Mouse (Mus musculus): Measurements from ENCODE around the gene Prkn. TPM values are rescaled to one million over a fixed set of nuclear protein-coding genes. Genes with fewer than 3 reads are reported as not detected.
A peak's percentile ranks its signal among the peaks of the same experiment; 100 is the strongest.

The Prkn gene
- total RNA-seq, 1 experiment: 1.7 TPM

- DNase-seq (ENCODE audit: low read depth, low spot score): no peak
- Histone ChIP-seq H3K9me3 (ENCODE audit: control insufficient read depth, insufficient read depth, low read depth, low read length) (no peaks in the 10 kb centered on the region), H3K9ac (ENCODE audit: insufficient read depth, low read depth, low read length, poor library complexity, severe bottlenecking) (no peak overlapping the region), H3K4me1 (ENCODE audit: control insufficient read depth in 2 of 2, insufficient read depth in 2 of 2, low read length in 2 of 2, poor library complexity in 1 of 2) (no peaks in the 10 kb centered on the region), H3K4me3 (ENCODE audit: insufficient read depth in 1 of 2, low read depth in 1 of 2, low read length in 2 of 2, poor library complexity in 1 of 2, severe bottlenecking in 1 of 2) (no peak overlapping the region), H3K27ac (ENCODE audit: insufficient read depth, low read depth, low read length, poor library complexity, severe bottlenecking) (no peak overlapping the region), H3K36me3 (ENCODE audit: control insufficient read depth, insufficient read depth, low read length, poor library complexity, severe bottlenecking) (no peaks in the 10 kb centered on the region)
- no peak for TF ChIP-seq CHD2 (IDR thresholded peaks at IDR 0.05; ENCODE audit: low read depth, low read length)
- TF ChIP-seq HCFC1 (IDR thresholded peaks at IDR 0.05; ENCODE audit: borderline replicate concordance, insufficient read depth, low read length): no peak
- TF ChIP-seq MAFK (IDR thresholded peaks at IDR 0.05; ENCODE audit: insufficient read depth, low read depth, low read length): no peak
- no peak for TF ChIP-seq ZC3H11A (IDR thresholded peaks at IDR 0.05; ENCODE audit: borderline replicate concordance, low read depth, low read length)
- TF ChIP-seq ZNF384 (IDR thresholded peaks at IDR 0.05; ENCODE audit: low read depth, low read length): no peak
- in situ Hi-C loops (cut with MboI; ENCODE audit: low sequenced_read_pairs in 2 of 2, unreplicated experiment in 2 of 2): no loop called here
Observed at GRCm38 (mm10) chr17:10987040-10987439, 146.9 kb downstream of the Prkn start.

GRCm38 (mm10) chr17:10997291-10997690, 157.1 kb downstream of the Prkn start:
- TF ChIP-seq HCFC1 (IDR thresholded peaks at IDR 0.05; ENCODE audit: borderline replicate concordance, insufficient read depth, low read length) (no peak), ZNF384 (IDR thresholded peaks at IDR 0.05; ENCODE audit: low read depth, low read length) (no peak), CHD2 (IDR thresholded peaks at IDR 0.05; ENCODE audit: low read depth, low read length) (no peak), ZC3H11A (IDR thresholded peaks at IDR 0.05; ENCODE audit: borderline replicate concordance, low read depth, low read length) (no peak), MAFK (IDR thresholded peaks at IDR 0.05; ENCODE audit: insufficient read depth, low read depth, low read length) (no peak)
- no peak for DNase-seq (ENCODE audit: low read depth, low spot score)
- in situ Hi-C loops (cut with MboI; ENCODE audit: low sequenced_read_pairs in 2 of 2, unreplicated experiment in 2 of 2): no loop called here
- no peaks in the 10 kb centered on the region for H3K9me3 ChIP-seq (ENCODE audit: control insufficient read depth, insufficient read depth, low read depth, low read length)
- H3K4me1 ChIP-seq (ENCODE audit: control insufficient read depth in 2 of 2, insufficient read depth in 2 of 2, low read length in 2 of 2, poor library complexity in 1 of 2): no peaks in the 10 kb centered on the region
- H3K9ac ChIP-seq (ENCODE audit: insufficient read depth, low read depth, low read length, poor library complexity, severe bottlenecking): no peak overlapping the region
- no peaks in the 10 kb centered on the region for H3K36me3 ChIP-seq (ENCODE audit: control insufficient read depth, insufficient read depth, low read length, poor library complexity, severe bottlenecking)
- no peak overlapping the region for H3K27ac ChIP-seq (ENCODE audit: insufficient read depth, low read depth, low read length, poor library complexity, severe bottlenecking)
- H3K4me3 ChIP-seq (ENCODE audit: insufficient read depth in 1 of 2, low read depth in 1 of 2, low read length in 2 of 2, poor library complexity in 1 of 2, severe bottlenecking in 1 of 2): no peak overlapping the region

GRCm38 (mm10) chr17:11023371-11023770, 183.2 kb downstream of the Prkn start:
- Histone ChIP-seq H3K9ac (ENCODE audit: insufficient read depth, low read depth, low read length, poor library complexity, severe bottlenecking) (no peak overlapping the region), H3K9me3 (ENCODE audit: control insufficient read depth, insufficient read depth, low read depth, low read length) (no peaks in the 10 kb centered on the region), H3K4me1 (ENCODE audit: control insufficient read depth in 2 of 2, insufficient read depth in 2 of 2, low read length in 2 of 2, poor library complexity in 1 of 2) (no peaks in the 10 kb centered on the region), H3K4me3 (ENCODE audit: insufficient read depth in 1 of 2, low read depth in 1 of 2, low read length in 2 of 2, poor library complexity in 1 of 2, severe bottlenecking in 1 of 2) (no peak overlapping the region), H3K27ac (ENCODE audit: insufficient read depth, low read depth, low read length, poor library complexity, severe bottlenecking) (no peak overlapping the region), H3K36me3 (ENCODE audit: control insufficient read depth, insufficient read depth, low read length, poor library complexity, severe bottlenecking) (no peaks in the 10 kb centered on the region)
- in situ Hi-C loops (cut with MboI; ENCODE audit: low sequenced_read_pairs in 2 of 2, unreplicated experiment in 2 of 2): no loop called here
- no peak for TF ChIP-seq ZC3H11A (IDR thresholded peaks at IDR 0.05; ENCODE audit: borderline replicate concordance, low read depth, low read length)
- no peak for TF ChIP-seq MAFK (IDR thresholded peaks at IDR 0.05; ENCODE audit: insufficient read depth, low read depth, low read length)
- no peak for TF ChIP-seq CHD2 (IDR thresholded peaks at IDR 0.05; ENCODE audit: low read depth, low read length)
- no peak for TF ChIP-seq ZNF384 (IDR thresholded peaks at IDR 0.05; ENCODE audit: low read depth, low read length)
- TF ChIP-seq HCFC1 (IDR thresholded peaks at IDR 0.05; ENCODE audit: borderline replicate concordance, insufficient read depth, low read length): no peak
- no peak for DNase-seq (ENCODE audit: low read depth, low spot score)

GRCm38 (mm10) chr17:11029348-11029747, 189.2 kb downstream of the Prkn start:
- in situ Hi-C loops (cut with MboI; ENCODE audit: low sequenced_read_pairs in 2 of 2, unreplicated experiment in 2 of 2): no loop called here
- Histone ChIP-seq H3K4me1 (ENCODE audit: control insufficient read depth in 2 of 2, insufficient read depth in 2 of 2, low read length in 2 of 2, poor library complexity in 1 of 2) (no peaks in the 10 kb centered on the region), H3K9ac (ENCODE audit: insufficient read depth, low read depth, low read length, poor library complexity, severe bottlenecking) (no peak overlapping the region), H3K4me3 (ENCODE audit: insufficient read depth in 1 of 2, low read depth in 1 of 2, low read length in 2 of 2, poor library complexity in 1 of 2, severe bottlenecking in 1 of 2) (no peak overlapping the region), H3K9me3 (ENCODE audit: control insufficient read depth, insufficient read depth, low read depth, low read length) (no peaks in the 10 kb centered on the region), H3K36me3 (ENCODE audit: control insufficient read depth, insufficient read depth, low read length, poor library complexity, severe bottlenecking) (no peaks in the 10 kb centered on the region), H3K27ac (ENCODE audit: insufficient read depth, low read depth, low read length, poor library complexity, severe bottlenecking) (no peak overlapping the region)
- peak; percentile 16 for DNase-seq (ENCODE audit: low read depth, low spot score)
- TF ChIP-seq ZC3H11A (IDR thresholded peaks at IDR 0.05; ENCODE audit: borderline replicate concordance, low read depth, low read length): peak; percentile 85
- no peak for TF ChIP-seq MAFK (IDR thresholded peaks at IDR 0.05; ENCODE audit: insufficient read depth, low read depth, low read length)

- Histone ChIP-seq H3K4me3 (ENCODE audit: insufficient read depth in 1 of 2, low read depth in 1 of 2, low read length in 2 of 2, poor library complexity in 1 of 2, severe bottlenecking in 1 of 2) (no peak overlapping the region), H3K9me3 (ENCODE audit: control insufficient read depth, insufficient read depth, low read depth, low read length) (no peaks in the 10 kb centered on the region), H3K36me3 (ENCODE audit: control insufficient read depth, insufficient read depth, low read length, poor library complexity, severe bottlenecking) (no peaks in the 10 kb centered on the region), H3K27ac (ENCODE audit: insufficient read depth, low read depth, low read length, poor library complexity, severe bottlenecking) (no peak overlapping the region), H3K9ac (ENCODE audit: insufficient read depth, low read depth, low read length, poor library complexity, severe bottlenecking) (no peak overlapping the region), H3K4me1 (ENCODE audit: control insufficient read depth in 2 of 2, insufficient read depth in 2 of 2, low read length in 2 of 2, poor library complexity in 1 of 2) (no peaks in the 10 kb centered on the region)
- DNase-seq (ENCODE audit: low read depth, low spot score): no peak
- no peak for TF ChIP-seq CHD2 (IDR thresholded peaks at IDR 0.05; ENCODE audit: low read depth, low read length)
- no peak for TF ChIP-seq HCFC1 (IDR thresholded peaks at IDR 0.05; ENCODE audit: borderline replicate concordance, insufficient read depth, low read length)
- TF ChIP-seq MAFK (IDR thresholded peaks at IDR 0.05; ENCODE audit: insufficient read depth, low read depth, low read length): no peak
- TF ChIP-seq ZNF384 (IDR thresholded peaks at IDR 0.05; ENCODE audit: low read depth, low read length): no peak
- TF ChIP-seq ZC3H11A (IDR thresholded peaks at IDR 0.05; ENCODE audit: borderline replicate concordance, low read depth, low read length): no peak
- in situ Hi-C loops (cut with MboI; ENCODE audit: low sequenced_read_pairs in 2 of 2, unreplicated experiment in 2 of 2): no loop called here
Observed at GRCm38 (mm10) chr17:11030936-11031335, 190.8 kb downstream of the Prkn start.
